Mouse (Mus musculus) frontal cortex, postnatal 25 days (tissue): ENCODE results near the gene Ccdc63.
"Not testable (repeated sequence)": the region's sequence is repeated elsewhere in the genome, so short reads cannot be mapped to it uniquely, and the experiment has no call there.

Source experiments
- DNase-seq, 2 experiments: peaks; one replicate each; pipeline ENCODE4 v3.0.0; 2022; ENCODE audit warnings: low spot score in 2 of 2

Ccdc63 gene

DNA sequence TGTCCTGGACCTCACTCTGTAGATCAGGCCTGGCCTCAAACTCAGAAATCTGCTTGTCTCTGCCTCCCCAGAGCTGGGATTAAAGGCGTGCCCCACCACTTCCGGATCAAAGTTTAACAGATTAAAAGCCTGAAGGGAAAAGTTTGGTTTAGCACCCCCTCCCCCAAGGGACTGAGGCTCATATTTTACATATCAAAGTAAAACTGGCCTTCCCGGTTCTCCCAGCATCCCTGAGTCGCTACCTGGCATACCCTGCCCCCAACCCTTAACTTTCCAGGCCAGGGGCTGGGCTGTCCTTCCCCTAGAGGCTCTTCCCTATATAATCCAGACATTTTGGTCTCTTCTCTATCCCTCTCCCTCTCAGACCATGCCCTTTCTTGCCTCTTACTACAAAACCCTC lies 8.6 kb upstream of the Ccdc63 start:
- no peak for DNase-seq

DNA sequence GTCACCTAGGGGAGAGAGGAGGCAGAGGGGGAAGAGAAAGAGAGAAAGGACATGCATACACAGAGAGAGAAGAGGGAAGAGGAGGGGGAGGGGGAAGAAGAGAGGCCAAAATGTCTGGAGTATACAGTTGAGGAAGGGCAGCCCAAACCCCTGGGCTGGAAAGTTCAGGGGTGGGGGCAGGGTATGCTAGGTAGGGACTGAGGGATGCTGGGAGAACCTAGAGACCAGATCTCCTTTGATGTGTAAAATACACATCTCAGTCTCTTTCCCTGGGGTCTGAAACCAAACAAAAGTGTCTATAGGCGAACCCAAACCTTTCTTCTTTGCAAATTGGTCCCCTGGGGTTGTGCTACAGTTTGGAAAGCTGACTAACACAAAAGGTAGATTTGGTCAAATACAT lies 7.5 kb upstream of the Ccdc63 start:
- DNase-seq, result no peak

DNA sequence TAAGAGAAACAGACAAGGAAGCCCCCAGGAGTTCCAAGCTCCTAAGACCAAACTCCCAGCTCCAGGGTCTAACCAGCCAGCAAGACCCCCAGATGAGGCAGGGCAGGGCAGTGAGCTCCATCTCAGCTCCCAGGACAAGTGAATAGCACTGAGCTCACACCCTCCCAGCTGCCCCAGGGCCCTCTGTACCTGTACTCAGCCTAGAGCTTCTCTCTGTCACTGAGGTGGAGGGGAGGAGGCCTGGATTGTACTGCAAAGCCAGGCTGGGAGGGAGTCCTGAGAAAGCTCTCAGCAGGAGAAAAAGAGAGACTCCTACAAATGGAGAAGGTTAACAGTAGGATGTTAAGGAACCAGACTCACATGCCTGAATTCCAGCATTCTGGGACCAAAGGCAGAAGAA lies 6.0 kb upstream of the Ccdc63 start:
- no peak for DNase-seq

DNA sequence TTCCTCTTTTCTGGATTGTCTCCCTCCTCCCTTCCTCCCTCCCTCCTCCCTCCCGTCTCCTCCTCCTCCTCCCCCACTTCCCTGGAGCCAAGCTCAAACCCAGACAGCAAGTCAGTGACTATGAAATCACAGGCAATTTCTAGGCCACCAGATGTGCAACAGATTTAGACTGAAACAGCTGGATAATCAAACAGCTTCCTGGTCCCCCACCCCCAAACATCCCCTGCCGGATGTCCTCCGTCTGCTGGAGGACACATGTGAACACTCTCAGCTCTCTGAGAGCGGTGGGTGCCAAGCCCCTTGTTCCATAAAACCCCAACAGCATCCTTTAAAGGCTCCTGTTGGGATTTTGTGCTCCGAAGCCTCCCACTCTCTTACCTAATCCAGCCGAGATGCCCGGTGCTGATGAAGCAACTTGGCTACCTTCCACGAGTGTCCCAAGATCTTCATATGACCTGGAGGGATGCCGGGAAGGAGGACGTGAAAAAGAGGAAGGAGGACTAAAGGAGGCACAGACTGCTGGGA lies 5.5 kb upstream of the Ccdc63 start:
- DNase-seq, result no peak

DNA sequence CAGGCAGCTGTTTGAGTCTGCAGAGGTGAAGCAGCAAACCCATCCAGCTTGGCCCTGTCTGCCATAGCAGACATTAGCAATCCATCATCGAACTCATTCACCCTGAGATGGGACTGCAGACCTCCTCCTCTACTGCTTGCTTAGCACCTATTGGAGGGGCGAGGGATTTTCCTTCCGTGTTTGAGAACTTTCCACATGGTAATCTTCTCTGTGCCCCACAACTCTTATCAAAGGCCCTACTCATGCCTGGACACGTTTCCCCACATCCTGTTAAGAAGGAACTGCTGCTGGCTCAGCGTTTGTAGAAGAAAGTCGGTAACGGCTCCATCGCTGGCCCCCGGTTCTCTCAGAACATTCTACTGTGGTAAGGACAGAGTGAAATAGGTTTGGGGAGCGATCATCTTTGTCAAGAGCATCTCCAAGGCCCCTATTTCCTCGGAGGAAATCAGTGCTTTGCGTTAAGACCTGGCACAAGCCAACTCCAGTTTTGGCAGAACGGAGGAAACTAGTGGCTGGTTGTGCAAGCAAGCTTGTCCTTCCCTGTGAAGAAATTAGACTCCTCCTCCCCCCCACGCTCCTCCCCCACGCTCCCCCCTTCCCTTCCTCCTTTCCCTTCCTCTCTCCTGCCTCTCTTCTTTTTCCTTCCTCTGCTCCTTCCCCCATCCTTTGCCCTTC lies 4.9 kb upstream of the Ccdc63 start:
- DNase-seq, result no peak

DNA sequence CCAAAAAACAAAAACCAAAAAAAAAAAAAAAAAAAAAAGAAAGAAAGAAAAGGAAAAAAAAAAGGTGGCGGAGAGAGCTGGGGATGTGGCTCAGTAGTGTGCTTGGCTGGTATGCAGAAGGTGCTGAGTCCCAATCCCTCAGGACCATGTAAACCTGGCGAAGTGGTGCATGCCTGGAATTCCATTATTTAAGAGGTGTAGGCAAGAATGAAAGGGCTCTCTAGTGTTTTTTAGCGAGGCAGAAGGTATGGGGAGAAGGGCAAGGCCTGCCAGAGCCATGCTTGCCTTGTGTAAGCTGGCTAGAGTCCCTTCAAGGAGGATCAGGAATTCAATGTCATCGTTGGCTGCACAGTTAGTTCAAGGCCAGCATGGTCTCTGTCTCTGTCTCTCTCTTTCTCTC lies 4.2 kb upstream of the Ccdc63 start:
- no peak for DNase-seq

DNA sequence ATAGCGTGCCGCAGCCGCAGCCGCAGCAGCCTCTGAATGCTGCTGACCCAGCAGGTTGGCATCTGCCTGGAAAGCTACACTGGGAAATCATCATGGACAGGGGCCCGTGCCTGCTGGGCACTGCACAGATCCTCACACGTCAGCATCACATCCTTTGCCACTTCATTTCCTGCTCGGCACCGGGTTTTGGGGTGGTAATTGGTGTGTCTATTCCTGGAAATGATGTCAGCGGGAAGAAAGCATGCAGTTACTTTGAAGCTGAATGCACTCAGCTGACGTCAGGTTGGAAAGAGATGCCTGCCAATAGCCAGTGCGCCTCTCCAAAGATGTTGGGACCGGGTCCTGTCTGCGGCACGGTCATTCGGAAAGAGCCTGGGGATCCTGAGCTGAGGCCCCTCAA lies 2.9 kb upstream of the Ccdc63 start:
- no peak for DNase-seq

DNA sequence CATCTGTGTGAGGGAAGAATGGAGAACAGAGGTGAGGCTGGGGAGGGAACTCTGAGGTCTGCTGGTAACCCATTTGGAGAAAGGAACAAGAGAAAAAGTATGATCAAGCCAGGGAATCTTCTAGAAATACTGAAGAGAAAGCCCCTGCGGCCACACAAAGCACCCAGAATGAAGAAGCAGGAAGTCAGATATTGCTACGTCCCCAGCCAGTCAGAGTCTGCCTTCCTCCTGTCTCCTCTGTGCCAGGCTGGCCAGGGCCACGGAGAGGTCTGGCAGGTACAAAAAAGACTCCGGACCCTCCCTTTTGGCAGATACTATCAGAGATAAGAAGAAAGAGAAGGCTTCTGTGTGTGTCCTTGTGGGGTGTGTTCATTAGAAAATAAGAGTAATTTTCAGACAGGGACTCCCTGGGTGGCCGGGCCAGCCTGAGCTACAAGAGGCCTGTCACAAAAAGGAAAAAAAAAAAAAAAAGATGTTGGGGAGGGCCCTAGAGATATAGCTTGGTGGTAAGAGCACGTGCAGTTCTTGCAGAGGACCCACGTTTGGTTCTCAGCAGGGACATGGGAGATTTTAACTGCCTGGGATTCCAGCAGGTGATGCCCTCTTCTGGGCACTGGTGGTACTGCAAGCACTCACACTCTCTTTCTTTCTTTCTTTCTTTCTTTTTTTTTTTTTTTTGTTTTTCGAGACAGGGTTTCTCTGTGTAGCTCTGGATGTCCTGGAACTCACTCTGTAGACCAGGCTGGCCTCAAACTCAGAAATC lies 1.8 kb upstream of the Ccdc63 start:
- no peak for DNase-seq

DNA sequence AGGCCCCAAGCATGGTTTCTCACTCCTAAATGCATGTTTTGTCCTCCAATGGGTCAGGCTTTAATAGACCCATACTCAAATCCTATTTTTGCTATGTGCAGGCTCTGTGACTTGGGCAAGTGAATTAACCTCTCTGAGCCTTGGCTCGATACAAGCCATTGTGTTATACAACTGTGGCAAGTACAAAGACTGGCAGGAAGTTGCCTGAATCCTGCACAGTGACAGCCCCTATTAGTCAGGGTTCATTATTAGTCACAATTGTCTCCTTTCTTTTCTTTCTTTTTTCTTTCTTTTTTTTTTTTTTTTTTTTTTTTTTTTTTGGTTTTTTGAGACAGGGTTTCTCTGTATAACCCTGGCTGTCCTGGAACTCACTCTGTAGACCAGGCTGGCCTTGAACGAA lies 852 bp downstream of the Ccdc63 start:
- DNase-seq, result not testable (repeated sequence)

DNA sequence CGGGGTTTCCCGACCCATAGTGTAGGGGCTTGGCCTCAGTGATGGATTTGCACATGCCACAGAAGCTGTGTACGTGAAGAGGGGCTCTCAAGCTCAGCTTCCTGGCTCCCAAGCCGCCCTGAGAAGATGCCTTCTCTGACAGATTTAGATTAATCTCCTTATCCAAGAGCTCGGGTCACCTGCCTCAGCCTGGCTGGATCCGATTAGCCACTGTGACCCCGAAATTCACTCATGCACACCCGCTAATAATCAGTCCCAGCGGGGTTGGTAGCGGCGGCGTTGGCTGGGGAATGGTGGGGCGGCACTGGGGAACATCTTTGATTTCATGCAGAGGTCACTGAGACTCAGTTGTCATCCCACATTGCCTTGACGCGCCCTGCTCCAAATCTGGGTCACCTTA lies 1.8 kb downstream of the Ccdc63 start:
- DNase-seq, result no peak

DNA sequence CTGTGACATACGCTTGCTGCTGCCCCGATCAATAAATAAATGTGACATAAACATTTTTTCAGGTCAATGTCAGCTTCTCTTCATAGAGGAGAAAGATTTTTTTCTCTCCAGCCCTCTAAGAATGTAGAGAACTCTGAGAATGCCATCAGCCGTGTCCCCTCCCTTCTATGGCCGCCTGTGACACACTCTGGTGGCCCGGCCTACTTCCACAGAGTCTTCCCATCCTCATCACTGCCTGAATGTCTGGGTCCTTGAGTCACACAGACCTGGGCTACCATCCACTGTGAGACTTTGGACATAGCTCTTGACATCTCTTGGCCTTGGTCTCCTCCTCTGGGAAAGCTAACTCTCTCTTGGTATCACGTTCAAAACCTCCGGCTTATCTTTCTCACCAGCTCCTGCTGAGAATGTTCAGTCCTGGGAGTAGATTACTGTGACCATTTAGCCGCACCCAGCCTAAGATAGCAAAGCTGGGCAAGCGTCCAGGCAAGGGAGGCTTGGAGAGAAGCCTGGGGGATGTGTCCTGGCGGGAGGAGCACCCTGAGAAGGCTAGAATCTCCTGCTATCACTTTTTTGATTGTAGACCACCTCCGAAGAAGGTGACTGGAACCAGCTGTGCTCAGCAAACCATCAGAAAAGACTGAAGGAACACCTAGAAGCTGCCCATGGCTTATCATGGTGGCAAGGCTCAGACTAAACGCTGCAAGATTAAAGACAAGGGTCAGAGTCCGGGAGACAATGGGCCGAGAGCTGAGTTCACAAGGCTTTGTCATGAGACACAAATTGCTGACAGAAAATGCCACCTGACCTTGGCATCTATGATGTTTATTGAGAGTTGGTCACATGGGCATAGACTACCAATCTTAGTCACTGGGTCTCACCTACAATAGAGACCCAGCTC lies 3.9 kb downstream of the Ccdc63 start:
- DNase-seq, result no peak

DNA sequence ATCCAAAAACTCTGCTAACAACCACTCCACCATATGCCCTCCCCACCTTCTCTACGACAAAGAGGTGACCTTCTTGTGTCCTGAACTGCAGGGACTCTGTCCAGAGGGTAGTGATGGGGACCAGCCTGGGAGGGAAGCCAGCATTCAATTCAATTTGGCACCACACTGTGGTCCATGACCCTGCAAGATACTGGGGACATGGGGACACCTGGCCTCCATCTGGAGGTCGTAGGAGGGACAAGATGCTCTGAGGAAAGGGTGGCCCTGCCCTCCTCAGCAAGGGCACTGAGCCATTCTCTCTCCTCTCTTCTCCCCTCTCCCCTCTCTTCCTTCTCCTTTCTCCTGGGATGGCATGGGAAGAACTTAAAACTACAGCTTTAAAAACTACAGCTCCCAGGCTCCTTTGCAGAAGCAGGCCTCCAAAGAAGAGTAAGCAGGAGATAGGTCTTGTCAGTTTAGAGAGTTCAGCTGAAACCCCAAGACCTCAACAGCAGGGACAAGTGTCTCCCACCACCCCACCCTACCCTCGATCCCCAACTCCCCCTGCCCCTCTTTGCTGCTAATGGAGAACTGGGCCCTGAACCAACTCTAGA lies 5.2 kb downstream of the Ccdc63 start:
- no peak for DNase-seq

DNA sequence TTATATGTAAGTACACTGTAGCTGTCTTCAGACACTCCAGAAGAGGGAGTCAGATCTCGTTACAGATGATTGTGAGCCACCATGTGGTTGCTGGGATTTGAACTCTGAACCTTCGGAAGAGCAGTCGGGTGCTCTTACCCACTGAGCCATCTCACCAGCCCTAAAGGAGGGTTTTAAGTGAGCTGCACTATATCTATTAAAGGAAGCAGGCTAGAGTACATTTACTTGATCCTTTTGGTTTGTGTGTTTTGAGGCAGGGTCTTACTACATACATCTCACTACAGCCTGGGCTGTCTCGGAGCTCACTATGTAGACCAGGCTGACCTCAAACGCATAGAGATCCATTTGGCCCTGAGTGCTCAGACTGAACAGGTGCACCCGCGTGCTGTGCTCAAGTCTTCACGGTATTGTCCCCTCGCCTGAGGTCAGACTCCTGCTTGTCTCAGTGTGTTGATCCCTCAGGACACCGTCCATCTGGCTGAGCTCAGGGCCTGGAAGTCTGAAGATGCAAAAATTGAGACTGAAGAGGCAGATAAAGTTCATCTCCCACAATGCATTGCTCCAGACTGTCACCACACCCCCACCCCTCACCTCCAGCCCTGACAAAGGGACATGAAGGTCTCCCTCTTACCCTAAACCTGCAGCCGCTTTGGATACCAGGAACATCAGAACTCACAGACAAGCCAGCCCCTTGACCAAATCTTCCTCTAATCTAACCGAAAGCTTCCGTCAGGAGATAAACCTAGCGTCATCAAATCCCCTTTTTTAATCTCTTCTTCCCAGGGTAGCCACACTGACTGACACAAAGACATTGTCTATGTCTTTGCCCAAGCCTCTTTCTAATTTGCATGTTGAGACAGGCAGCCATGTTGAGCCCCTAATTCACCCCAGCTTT lies 6.0 kb downstream of the Ccdc63 start:
- DNase-seq, result no peak

DNA sequence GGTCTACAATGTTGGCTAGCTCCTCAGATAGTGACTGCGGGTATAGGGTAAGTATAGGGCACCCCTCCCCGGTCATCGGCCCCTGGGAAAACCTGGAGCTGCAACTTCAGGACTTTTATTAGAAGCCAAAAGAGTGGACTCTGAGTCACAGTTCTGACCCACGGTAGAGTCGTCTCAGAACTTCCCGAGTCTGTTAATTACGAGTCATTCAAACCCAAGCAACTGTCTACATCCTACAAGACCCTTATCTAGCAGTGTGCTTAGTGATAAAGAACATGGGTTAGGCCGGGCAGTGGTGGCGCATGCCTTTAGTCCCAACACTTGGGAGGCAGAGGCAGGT lies 7.6 kb downstream of the Ccdc63 start:
- DNase-seq, result no peak

DNA sequence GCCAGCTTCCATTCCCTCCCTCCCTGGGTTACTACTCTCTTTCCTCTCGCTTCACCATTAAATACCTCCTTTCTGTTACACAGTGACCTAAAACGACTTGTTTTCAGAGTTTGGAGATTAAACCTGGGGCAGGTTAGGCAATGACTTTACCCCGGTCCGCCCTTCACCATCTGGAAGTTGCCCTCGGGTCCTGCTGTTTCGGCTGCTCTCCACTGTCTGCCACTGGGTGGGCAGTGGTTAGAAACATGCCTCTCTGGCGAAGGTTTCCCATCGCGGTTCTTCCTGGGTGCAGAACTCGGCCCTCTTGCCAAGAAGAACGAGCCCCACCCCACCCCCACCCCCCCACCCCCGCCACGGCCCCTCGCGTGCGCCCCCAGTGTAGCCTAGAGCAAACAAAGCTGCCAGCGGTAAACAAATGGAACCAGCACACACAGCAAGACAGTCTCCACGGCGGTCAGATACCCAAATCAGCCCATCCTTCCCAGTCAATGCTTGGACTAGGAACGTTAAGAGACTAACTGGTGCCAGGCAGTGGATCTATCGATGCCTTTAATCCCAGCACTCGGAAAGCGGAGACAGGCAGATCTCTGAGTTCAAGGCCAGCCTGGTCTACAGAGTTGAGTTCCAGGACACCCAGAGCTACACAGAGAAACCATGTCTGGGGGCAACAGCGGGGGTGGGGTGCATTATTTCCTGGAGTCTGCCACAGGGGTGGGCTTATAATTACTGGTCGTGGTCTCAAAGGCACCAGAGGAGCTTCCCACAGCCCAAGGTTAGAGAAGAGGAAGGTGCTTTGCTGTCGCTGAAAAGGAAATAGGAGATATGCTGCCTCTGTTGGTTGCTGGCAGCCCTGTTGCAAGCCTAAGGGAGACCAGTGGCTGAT lies 8.2 kb downstream of the Ccdc63 start:
- no peak for DNase-seq

DNA sequence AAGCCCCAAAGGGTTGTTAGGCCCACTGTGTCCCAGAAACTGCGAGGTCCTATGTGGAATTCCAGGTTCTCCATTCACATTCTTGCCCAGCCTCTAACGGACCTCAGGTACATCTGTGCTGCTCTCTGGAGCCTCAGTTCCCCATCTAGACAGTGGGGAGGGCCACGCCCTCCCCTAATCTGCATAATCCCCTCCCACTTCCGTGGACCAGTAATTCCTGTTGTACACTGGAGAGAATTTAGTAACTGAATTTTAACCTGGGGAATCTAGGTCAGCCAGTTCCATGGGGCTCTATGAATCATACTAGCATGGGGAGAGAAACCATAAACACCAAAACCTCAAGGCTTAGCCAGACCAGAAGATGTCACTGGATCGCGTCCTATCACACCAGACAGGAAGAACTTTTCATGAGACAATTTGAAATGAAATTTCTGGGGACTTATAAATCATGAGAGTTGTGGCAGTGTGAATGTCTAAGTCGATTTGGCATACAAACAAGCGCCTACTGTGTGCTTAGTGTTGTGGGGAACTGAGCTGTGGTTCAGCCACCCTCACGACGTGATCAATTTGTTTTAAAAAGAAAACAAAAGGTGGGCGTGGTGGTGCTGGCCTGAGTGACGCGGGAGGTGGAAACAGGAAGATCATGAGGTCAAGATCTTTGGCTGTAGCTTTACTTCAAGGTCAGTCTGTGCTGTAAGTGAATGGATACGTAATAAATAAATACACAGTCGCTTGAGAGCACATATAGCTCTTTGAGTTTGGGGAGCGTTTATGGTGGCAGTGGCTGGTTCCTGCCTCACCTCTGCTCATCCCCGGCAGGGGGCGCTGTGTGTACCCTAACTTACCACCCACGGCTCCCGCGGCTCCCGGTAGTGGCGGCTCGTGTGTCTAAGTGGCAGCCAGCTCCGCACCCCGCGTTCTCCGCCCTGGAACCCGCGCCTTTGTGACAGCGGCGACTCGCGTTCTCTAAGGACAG lies 9.3 kb downstream of the Ccdc63 start:
- peak; percentile 73 to 83 for DNase-seq

DNA sequence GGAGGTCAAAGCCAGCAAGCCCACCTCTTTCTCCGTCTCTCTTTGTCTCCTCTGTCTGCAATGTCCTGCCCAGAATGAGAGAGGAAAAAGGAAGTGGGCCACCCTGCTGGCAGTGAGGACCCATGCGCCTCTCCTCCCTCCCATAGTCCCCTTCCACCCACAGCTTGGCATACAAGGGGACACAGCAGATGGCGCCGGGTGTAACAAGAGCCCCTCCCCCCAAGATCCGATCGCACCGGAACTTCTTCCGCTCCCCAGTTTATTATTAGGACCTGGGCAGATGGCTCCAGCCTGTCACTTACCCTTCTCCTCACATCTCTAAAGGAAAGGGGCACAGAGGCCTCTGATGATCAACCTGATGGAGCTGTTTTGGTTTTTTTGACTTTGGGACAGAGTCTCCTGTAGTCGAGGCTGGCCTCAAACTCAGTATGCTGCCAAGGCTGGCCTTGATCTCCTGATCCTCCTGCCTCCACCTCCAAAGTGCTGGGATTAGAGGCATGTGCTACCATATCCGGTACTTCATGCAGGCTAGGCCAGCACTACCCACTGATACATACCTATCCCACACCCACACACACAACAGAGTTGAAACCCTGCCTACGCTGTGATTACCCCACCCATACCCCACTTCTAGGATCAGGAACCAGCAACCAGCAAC lies 10.2 kb downstream of the Ccdc63 start:
- DNase-seq, result no peak

DNA sequence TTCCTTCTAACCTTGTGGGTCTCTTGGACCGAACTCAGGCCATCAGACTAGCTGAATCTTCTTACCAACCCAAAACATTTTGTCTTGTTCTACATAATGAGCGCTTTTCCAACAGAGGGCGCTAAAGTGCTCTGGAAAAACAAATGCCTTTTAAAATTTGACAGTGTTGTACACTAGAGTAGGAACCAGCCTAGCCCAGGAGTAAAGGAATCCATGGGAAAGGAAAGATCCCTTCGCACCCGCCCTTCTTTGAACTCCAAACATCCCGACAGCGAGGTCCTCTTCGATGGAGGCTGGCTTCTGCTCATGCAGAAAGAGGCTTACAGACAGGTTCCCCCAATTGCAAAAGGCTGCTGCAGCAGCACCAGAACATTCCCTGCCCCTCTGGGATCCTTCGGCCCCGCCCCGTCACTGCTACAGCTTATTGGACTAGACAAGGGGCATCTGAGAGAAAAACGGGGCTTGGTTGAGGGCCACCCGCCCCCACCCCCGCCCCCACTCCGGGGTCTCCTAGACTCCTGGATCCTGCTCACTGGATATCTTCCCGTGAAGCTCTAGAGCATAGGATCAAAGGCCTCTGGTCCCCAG lies 11.5 kb downstream of the Ccdc63 start:
- peak; percentile 45 to 57 for DNase-seq
